Mouse (Mus musculus) E14TG2a.4 (cell line): ENCODE measurements at regions not wholly inside any gene's neighbourhood (a gene's known extent, or its start where the extent isn't known, plus 50 kb on each side); places are given as distances from the start of the nearest gene placed in this dataset.

Experiments used
- CTCF ChIP-seq: conservative IDR thresholded peaks from 2 replicates; pipeline ENCODE4 v1.5.1; 2014; ENCODE audit warnings: low read length
- NANOG ChIP-seq: IDR thresholded peaks from 2 replicates; pipeline ENCODE4 v1.6.1; 2014; ENCODE audit warnings: borderline replicate concordance, low read length, mixed read lengths

GRCm38 (mm10) chr1:166817927-166818326 lies 136.3 kb upstream of the Fmo9 start:
- TF ChIP-seq CTCF, result no peak
- TF ChIP-seq NANOG, result no peak
